In the genomic region with DNA sequence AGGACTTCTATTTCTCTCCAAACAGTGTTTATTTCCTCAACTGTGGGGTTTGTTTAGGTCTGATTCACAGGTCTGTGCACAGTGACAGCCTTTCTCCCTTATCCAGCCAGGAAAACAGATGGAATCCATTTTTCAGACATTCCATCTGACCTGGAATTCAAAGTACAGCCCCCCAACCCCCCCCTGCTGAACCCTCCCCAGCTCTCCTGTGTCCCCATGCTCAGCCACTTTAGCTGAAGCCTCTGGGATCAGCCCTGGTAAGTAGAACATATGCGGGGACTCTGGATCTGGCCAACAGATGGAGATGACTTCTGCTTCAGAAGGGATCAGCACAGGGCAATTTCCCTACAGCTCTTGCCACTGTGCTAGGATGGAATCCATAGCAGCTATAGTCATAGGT, we compare ENCODE assay signal across 27 mouse cellular contexts.
DNase-seq lines count a peak whose midpoint lies in the region; ATAC-seq and TF ChIP-seq lines count a peak whose summit lies in the region.
"Had no signal": no experiment of that assay in that cellular context is flagged by ENCODE, and none has a peak within 500 bp of the region (broad histone marks: within the 10 kb centered on the region; RNA-seq: fewer than 3 reads in every experiment).

No protein-coding gene starts in this region.

- H3K27ac ChIP-seq in cerebellum, adult 2 months (ENCODE audit: insufficient read depth, low read length), result no peak overlapping the region
- H3K27ac ChIP-seq in midbrain, embryonic 10.5 days (replicated peaks), result no peak overlapping the region
- H3K27ac ChIP-seq in midbrain, embryonic 16.5 days (ENCODE audit: low read length), result no peak overlapping the region
- peak overlapping the region; percentile 54 for H3K27ac ChIP-seq in embryonic facial prominence, embryonic 10.5 days (replicated peaks)
- H3K27ac ChIP-seq: embryonic facial prominence, embryonic 12.5 days; forebrain, embryonic 12.5 days; heart, embryonic 13.5 days; limb, embryonic 15.5 days; liver, embryonic 13.5 days; macrophage had no signal

- no peak for ATAC-seq in midbrain, embryonic 16.5 days
- ATAC-seq in inflammation-experienced regulatory T-cells, adult 6 months, result no peak
- ATAC-seq: activated CD4-positive, CD25-positive, alpha-beta regulatory T cell, adult 4 months; forebrain, postnatal 0 days; intestine, postnatal 0 days; lung, postnatal 0 days had no signal

- 19% methylated on average over 1 of the region's 1 CpGs for WGBS in cerebellum, adult 2 months
- 76% methylated on average over 1 of the region's 1 CpGs for WGBS in midbrain, embryonic 10.5 days
- WGBS in midbrain, embryonic 16.5 days, result 89% methylated on average over 1 of the region's 1 CpGs
- 43% methylated on average over 1 of the region's 1 CpGs for WGBS in embryonic facial prominence, embryonic 10.5 days

- DNase-seq in cerebellum, postnatal 10 days, result peak; percentile 5 to 7
- DNase-seq in cerebellum, adult 2 months, result no peak
- DNase-seq in midbrain, embryonic 10.5 days (ENCODE audit: low spot score), result peak; percentile 18
- DNase-seq in embryonic facial prominence, embryonic 10.5 days (ENCODE audit: low spot score), result peak; percentile 62
- DNase-seq in left cerebral cortex, adult 18-20 months (ENCODE audit: low spot score in 2 of 2), result no peak
- DNase-seq: adrenal gland, adult 2 months; cerebellum, adult 8-10 months; cerebellum, postnatal 36 days; forebrain, postnatal 0 days; gastrocnemius, postnatal 10 days; heart, postnatal 10 days; kidney, postnatal 14 days; liver, embryonic 13.5 days; lung, adult 18-20 months; retina, postnatal 1 day; right cerebral cortex, postnatal 14 days had no signal

- TF ChIP-seq POLR2A in cerebellum, adult 2 months (IDR thresholded peaks at IDR 0.05; ENCODE audit: borderline replicate concordance, insufficient read depth, low read length), result no peak

- no peak overlapping the region for H3K9ac ChIP-seq in midbrain, embryonic 16.5 days (ENCODE audit: low read depth, low read length)
- H3K9ac ChIP-seq: embryonic facial prominence, embryonic 12.5 days; forebrain, embryonic 12.5 days; forebrain, postnatal 0 days; heart, embryonic 13.5 days; limb, embryonic 15.5 days; liver, embryonic 13.5 days had no signal

- no peaks in the 10 kb centered on the region for H3K27me3 ChIP-seq in cerebellum, adult 2 months (ENCODE audit: control insufficient read depth, insufficient read depth, low read length)
- H3K27me3 ChIP-seq in midbrain, embryonic 10.5 days (ENCODE audit: low read depth, poor library complexity, severe bottlenecking), result no peaks in the 10 kb centered on the region
- H3K27me3 ChIP-seq in midbrain, embryonic 16.5 days (ENCODE audit: control insufficient read depth, insufficient read depth, low read depth, low read length), result no peaks in the 10 kb centered on the region
- no peaks in the 10 kb centered on the region for H3K27me3 ChIP-seq in embryonic facial prominence, embryonic 10.5 days (replicated peaks; ENCODE audit: low read depth, poor library complexity, severe bottlenecking)
- H3K27me3 ChIP-seq: CH12.LX; embryonic facial prominence, embryonic 12.5 days; forebrain, embryonic 12.5 days; heart, embryonic 13.5 days; limb, embryonic 15.5 days; liver, embryonic 13.5 days had no signal

- no peak overlapping the region for H3K4me3 ChIP-seq in cerebellum, adult 2 months (replicated peaks; ENCODE audit: insufficient read depth, low read depth, low read length)
- H3K4me3 ChIP-seq in midbrain, embryonic 10.5 days, result no peak overlapping the region
- H3K4me3 ChIP-seq in midbrain, embryonic 16.5 days (ENCODE audit: low read depth, low read length), result no peak overlapping the region
- H3K4me3 ChIP-seq in embryonic facial prominence, embryonic 10.5 days, result no peak overlapping the region
- H3K4me3 ChIP-seq: embryonic facial prominence, embryonic 12.5 days; forebrain, embryonic 12.5 days; heart, embryonic 13.5 days; limb, embryonic 15.5 days; liver, embryonic 13.5 days had no signal

- no peaks in the 10 kb centered on the region for H3K36me3 ChIP-seq in midbrain, embryonic 10.5 days
- H3K36me3 ChIP-seq in midbrain, embryonic 16.5 days (ENCODE audit: control insufficient read depth, insufficient read depth, low read length), result no peaks in the 10 kb centered on the region
- no peaks in the 10 kb centered on the region for H3K36me3 ChIP-seq in embryonic facial prominence, embryonic 10.5 days (replicated peaks)
- H3K36me3 ChIP-seq: embryonic facial prominence, embryonic 12.5 days; forebrain, embryonic 12.5 days; heart, embryonic 13.5 days; limb, embryonic 15.5 days; liver, embryonic 13.5 days had no signal

- H3K4me1 ChIP-seq in cerebellum, adult 2 months (ENCODE audit: control insufficient read depth, insufficient read depth, low read length), result no peaks in the 10 kb centered on the region
- no peaks in the 10 kb centered on the region for H3K4me1 ChIP-seq in midbrain, embryonic 10.5 days
- no peaks in the 10 kb centered on the region for H3K4me1 ChIP-seq in midbrain, embryonic 16.5 days (ENCODE audit: control insufficient read depth, insufficient read depth, low read length)
- H3K4me1 ChIP-seq in embryonic facial prominence, embryonic 10.5 days, result peaks cover 11% of the 10 kb centered on the region
- H3K4me1 ChIP-seq: forebrain, embryonic 12.5 days; limb, embryonic 15.5 days; liver, embryonic 13.5 days had no signal

- no peak for TF ChIP-seq CTCF in cerebellum, adult 2 months (IDR thresholded peaks at IDR 0.05; ENCODE audit: borderline replicate concordance, insufficient read depth, low read depth, low read length)

- H3K4me2 ChIP-seq in midbrain, embryonic 16.5 days (ENCODE audit: low read length), result no peak overlapping the region
- H3K4me2 ChIP-seq: embryonic facial prominence, embryonic 12.5 days; forebrain, embryonic 12.5 days; heart, embryonic 13.5 days; limb, embryonic 15.5 days; liver, embryonic 13.5 days had no signal

- no peaks in the 10 kb centered on the region for H3K9me3 ChIP-seq in midbrain, embryonic 10.5 days (replicated peaks)
- no peaks in the 10 kb centered on the region for H3K9me3 ChIP-seq in midbrain, embryonic 16.5 days (replicated peaks; ENCODE audit: control insufficient read depth, low read length, poor library complexity, severe bottlenecking)
- no peaks in the 10 kb centered on the region for H3K9me3 ChIP-seq in embryonic facial prominence, embryonic 10.5 days
- H3K9me3 ChIP-seq: embryonic facial prominence, embryonic 12.5 days; forebrain, embryonic 12.5 days; heart, embryonic 13.5 days; limb, embryonic 15.5 days; liver, embryonic 13.5 days had no signal

Comparison
In these comparisons a context has a peak if more than half of its experiments do, and no peak if none do; other contexts are left out.
1. DNase-seq: peak in cerebellum, postnatal 10 days (2 of 2), midbrain, embryonic 10.5 days (single experiment) and embryonic facial prominence, embryonic 10.5 days (single experiment); none in cerebellum, adult 2 months (0 of 2) and left cerebral cortex, adult 18-20 months (0 of 2).